Mouse (Mus musculus) kidney, adult 2 months (tissue): ENCODE data around the gene Depp1. TPM values are rescaled to one million over a fixed set of nuclear protein-coding genes. Genes with fewer than 3 reads are reported as not detected.

Experiments used
- DNase-seq: peaks from one replicate; pipeline ENCODE4 v3.0.0; 2021
- H3K27ac ChIP-seq: fragments of 200-500 bp; 2 replicates; pipeline ENCODE4 v1.5.1; 2012; ENCODE audit warnings: low read depth, low read length, control low read depth, inconsistent platforms; ENCODE audit not compliant: insufficient read depth
- H3K27me3 ChIP-seq: fragments of 200-500 bp; replicated peaks from 2 replicates; pipeline ENCODE4 v1.6.1; 2012; ENCODE audit warnings: mild to moderate bottlenecking, moderate library complexity, low read length, inconsistent platforms; ENCODE audit not compliant: control insufficient read depth, insufficient read depth
- H3K36me3 ChIP-seq: fragments of 200-500 bp; 2 replicates; pipeline ENCODE4 v1.6.1; 2012; ENCODE audit warnings: mild to moderate bottlenecking, moderate library complexity, low read length, inconsistent platforms; ENCODE audit not compliant: control insufficient read depth, insufficient read depth
- H3K4me1 ChIP-seq: fragments of 200-500 bp; 2 replicates; pipeline ENCODE4 v1.6.1; 2011; ENCODE audit warnings: low read length; ENCODE audit not compliant: control insufficient read depth, insufficient read depth
- H3K4me3 ChIP-seq: fragments of 200-500 bp; 2 replicates; pipeline ENCODE4 v1.5.1; 2011; ENCODE audit warnings: mild to moderate bottlenecking, low read depth, low read length, control low read depth; ENCODE audit not compliant: insufficient read depth
- CTCF ChIP-seq: fragments of 200-500 bp; conservative IDR thresholded peaks from 2 replicates; pipeline ENCODE4 v1.5.1; 2011; ENCODE audit warnings: low read depth, mild to moderate bottlenecking, control low read depth, low read length, moderate library complexity, mixed read lengths; ENCODE audit not compliant: insufficient read depth, insufficient read length
- POLR2A ChIP-seq: fragments of 200-500 bp; IDR thresholded peaks from one replicate; pipeline ENCODE4 v1.6.1; 2011; ENCODE audit warnings: low read depth, low read length, control low read depth
- WGBS: fragments of 180-500 bp; shearing (Covaris S2); methylation state at CpG from one replicate; pipeline ENCODE4 v1.1.7; 2018; 5-methylcytosine and 5-hydroxymethylcytosine counted together
- polyA plus RNA-seq: library from polyadenylated mRNA; depleted of rRNA; stranded (reverse); fragments of >200 nt; gene quantifications from 2 replicates; pipeline ENCODE4 v1.2.3, GENCODE M21; 2012; rRNA removed

Gene Depp1
- polyA plus RNA-seq, 1 experiment, result 14.3 TPM

GRCm38 (mm10) chr6:116693639-116694038, 43.2 kb downstream of the Depp1 start:
- Histone ChIP-seq H3K27ac (no peak overlapping the region), H3K36me3 (no peaks in the 10 kb centered on the region), H3K4me3 (no peak overlapping the region), H3K27me3 (no peaks in the 10 kb centered on the region), H3K4me1 (no peaks in the 10 kb centered on the region)
- DNase-seq, result no peak
- 59% methylated on average over 4 of the region's 4 CpGs for WGBS
- TF ChIP-seq POLR2A (no peak), CTCF (no peak)

GRCm38 (mm10) chr6:116694346-116694745, 43.9 kb downstream of the Depp1 start:
- 82% methylated on average over 3 of the region's 3 CpGs for WGBS

GRCm38 (mm10) chr6:116697413-116697812, 47.0 kb downstream of the Depp1 start:
- H3K27ac ChIP-seq, result no peak overlapping the region
- 68% methylated on average over 2 of the region's 2 CpGs for WGBS
- no peaks in the 10 kb centered on the region for H3K36me3 ChIP-seq
- H3K27me3 ChIP-seq, result no peaks in the 10 kb centered on the region
- no peaks in the 10 kb centered on the region for H3K4me1 ChIP-seq
- H3K4me3 ChIP-seq, result no peak overlapping the region
- no peak for DNase-seq
- TF ChIP-seq CTCF (peak; percentile 61), POLR2A (no peak)

More at GRCm38 (mm10) chr6:116694346-116694745, 43.9 kb downstream of the Depp1 start:
- Histone ChIP-seq H3K4me1 (no peaks in the 10 kb centered on the region), H3K27ac (no peak overlapping the region), H3K4me3 (no peak overlapping the region), H3K36me3 (no peaks in the 10 kb centered on the region), H3K27me3 (no peaks in the 10 kb centered on the region)
- no peak for DNase-seq
- TF ChIP-seq POLR2A (no peak), CTCF (no peak)

- H3K27me3 ChIP-seq, result no peaks in the 10 kb centered on the region
- no peaks in the 10 kb centered on the region for H3K4me1 ChIP-seq
- WGBS, result 72% methylated on average over 4 of the region's 4 CpGs
- DNase-seq, result peak; percentile 81
- no peaks in the 10 kb centered on the region for H3K36me3 ChIP-seq
- no peak for TF ChIP-seq POLR2A
- no peak for TF ChIP-seq CTCF
- H3K4me3 ChIP-seq, result no peak overlapping the region
- H3K27ac ChIP-seq, result no peak overlapping the region
These were observed 47.6 kb downstream of the Depp1 start for GRCm38 (mm10) chr6:116697896-116698425.

- H3K4me3 ChIP-seq, result no peak overlapping the region
- no peaks in the 10 kb centered on the region for H3K27me3 ChIP-seq
- no peak for DNase-seq
- no peaks in the 10 kb centered on the region for H3K36me3 ChIP-seq
- TF ChIP-seq POLR2A (no peak), CTCF (no peak)
- no peaks in the 10 kb centered on the region for H3K4me1 ChIP-seq
- no peak overlapping the region for H3K27ac ChIP-seq
These were observed 50.4 kb downstream of the Depp1 start for GRCm38 (mm10) chr6:116700821-116701220.

Other genes starting within 250 kb of the Depp1 start
- 0.45 and 1.2 TPM in 2 replicates for gene Alox5, start 189.4 kb upstream of the Depp1 start, polyA plus RNA-seq
- gene Olfr211, start 161.5 kb upstream of the Depp1 start, polyA plus RNA-seq, result not detected in 2 replicates
- gene Olfr212, start 144.1 kb upstream of the Depp1 start, polyA plus RNA-seq, result not detected in 2 replicates
- gene Olfr213, start 112.2 kb upstream of the Depp1 start, polyA plus RNA-seq, result not detected in 2 replicates
- 0.20 TPM in 1 of 2 replicates, not detected in the other for gene Gm5580, start 99.5 kb upstream of the Depp1 start, polyA plus RNA-seq
- gene Olfr214, start 96.4 kb upstream of the Depp1 start, polyA plus RNA-seq, result not detected in 2 replicates
- not detected in 2 replicates for gene Olfr215, start 66.4 kb upstream of the Depp1 start, polyA plus RNA-seq
- gene Zfp422, start 21.6 kb upstream of the Depp1 start, polyA plus RNA-seq, result 15.8 and 22.0 TPM in 2 replicates
- 3.3 and 4.1 TPM in 2 replicates for gene Rassf4, start 23.3 kb downstream of the Depp1 start, polyA plus RNA-seq
- 13.4 and 19.2 TPM in 2 replicates for gene Tmem72, start 66.3 kb downstream of the Depp1 start, polyA plus RNA-seq